Mouse (Mus musculus): ENCODE measurements around the gene Cpn2.

Cpn2 gene

DNA sequence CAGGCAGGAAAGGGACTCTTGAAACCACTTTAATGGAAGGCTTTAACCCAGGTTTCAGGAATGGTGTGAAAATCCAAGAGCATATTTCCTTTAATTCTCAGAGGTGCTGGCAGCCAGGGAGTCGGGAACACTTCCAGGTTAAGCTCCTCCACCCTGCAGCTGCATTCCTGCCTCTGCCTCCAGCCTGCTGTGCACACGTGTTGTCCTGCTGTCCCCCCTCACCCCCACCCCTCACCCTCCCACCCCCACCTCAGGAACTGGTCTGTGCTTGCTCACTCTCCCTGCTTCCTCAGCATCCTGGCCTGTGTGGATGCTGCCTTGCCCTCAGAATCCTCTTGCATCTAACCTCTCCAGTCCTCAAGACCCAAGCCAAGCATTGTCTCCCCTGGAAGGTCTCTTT is 25.7 kb downstream of the Cpn2 start:
- DNase-seq (ENCODE audit: low spot score in 2 of 2) = no peak

DNA sequence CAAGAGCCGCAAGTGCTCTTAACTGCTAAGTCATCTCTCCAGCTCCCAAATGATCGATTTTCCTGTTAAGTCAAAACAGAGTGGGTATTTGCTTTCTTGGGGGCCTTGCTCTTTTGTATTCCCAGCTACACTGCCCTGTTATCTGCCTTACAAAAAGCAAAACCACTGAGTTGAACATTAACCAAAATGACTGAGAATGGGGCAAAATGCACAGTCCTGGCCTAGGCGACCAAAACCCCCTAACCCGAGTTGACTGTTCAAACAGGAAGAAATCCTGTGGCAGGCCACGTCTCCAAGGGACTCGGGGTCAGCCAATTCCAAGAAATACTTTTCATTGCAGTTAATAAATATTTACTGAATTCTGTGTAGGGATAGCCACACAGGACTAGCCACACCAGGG is 28.5 kb downstream of the Cpn2 start:
- no peak for DNase-seq (ENCODE audit: low spot score in 2 of 2)

DNA sequence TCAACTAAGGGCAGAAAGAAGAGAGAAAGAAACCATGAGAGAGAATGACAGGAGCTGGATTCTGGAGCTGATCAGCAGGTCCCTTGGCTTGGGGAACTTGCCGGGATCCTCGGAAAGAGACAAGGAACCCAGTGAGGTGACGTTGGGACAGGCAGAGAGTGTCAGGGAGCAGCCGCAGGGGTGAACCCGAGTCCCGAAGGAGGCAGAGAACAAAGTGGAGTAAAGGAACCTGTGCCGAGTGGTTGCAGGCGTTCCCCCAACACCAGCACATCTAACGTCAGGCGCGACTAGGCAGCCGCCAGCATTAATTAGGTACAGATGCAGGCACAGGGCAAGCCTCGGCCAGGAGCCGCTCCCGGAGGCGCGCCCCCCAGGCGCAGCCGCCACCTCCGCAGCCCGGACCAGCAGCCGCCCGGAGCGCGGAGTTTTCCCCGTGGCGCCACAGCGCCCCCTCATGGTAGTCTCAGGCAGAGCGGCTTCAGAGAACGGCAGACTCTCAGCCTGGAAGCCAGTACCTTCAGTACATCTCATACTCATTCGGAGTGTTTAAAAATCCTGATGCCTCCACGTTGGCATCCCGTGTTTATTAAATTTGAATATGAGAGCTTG is 31.1 kb downstream of the Cpn2 start:
- peak in 1 of 2 experiments; percentile 79 for DNase-seq (ENCODE audit: low spot score in 2 of 2)

DNA sequence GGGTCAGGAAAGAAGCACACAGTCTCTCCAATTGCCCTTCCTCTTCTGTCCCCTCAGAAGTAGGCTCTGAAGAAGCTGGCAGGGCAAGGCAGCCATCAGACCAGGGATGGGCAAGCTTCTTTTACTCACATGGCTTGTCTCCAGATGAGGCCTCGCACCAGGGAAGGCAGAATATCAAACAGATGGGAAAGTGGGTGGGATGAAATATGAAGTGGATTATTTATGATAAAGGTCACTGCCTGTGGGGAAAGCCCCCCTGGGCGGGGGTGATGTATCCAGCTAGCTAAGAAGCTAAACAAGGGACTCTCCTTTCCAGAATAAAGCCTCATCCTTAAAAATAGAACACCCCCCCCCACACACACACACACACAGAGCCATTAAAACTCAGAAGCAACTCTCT is 31.7 kb downstream of the Cpn2 start:
- peak in 1 of 2 experiments; percentile 17 for DNase-seq (ENCODE audit: low spot score in 2 of 2)

GRCm38 (mm10) chr16:30234636-30235546 is 32.4 kb downstream of the Cpn2 start:
- DNase-seq (ENCODE audit: low spot score in 2 of 2) = no peak

- DNase-seq (ENCODE audit: low spot score in 2 of 2) = no peak
These were observed 33.2 kb downstream of the Cpn2 start for GRCm38 (mm10) chr16:30234077-30234476.

DNA sequence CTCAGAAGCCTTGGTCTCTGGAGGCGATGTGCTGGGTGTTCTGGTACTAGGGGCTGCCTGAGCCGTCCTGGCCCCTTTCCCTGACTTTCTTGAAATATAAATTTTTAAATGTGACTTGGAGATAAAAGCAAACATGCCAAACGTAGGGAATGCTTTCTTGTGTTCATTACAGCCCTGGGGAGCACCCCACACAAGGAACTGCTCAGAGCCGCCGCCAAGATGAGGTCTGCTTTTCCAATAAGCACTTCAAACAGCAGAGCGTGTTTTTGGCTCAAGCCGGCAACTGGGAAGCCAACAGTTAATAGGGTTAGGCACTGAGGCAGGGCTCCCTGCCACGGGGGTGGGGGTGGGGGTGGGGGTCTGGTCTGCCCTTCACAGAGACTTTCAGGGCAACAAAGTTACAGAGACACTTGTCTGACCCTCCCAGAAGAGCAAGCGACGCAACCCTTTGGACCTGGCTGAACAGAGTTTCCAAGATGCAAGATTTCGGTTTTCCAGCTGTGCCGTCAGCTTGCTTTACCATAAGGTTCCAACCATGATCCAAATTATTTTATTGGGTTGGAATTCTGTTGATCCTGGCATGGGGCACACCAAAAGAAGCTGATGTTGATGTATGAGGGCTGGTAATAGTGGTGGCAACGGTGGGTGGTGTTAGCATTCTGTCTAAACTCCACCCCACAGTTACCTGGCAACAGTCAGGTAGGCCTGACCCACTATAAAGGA is 35.3 kb downstream of the Cpn2 start:
- DNase-seq (ENCODE audit: low spot score in 2 of 2) = no peak

DNA sequence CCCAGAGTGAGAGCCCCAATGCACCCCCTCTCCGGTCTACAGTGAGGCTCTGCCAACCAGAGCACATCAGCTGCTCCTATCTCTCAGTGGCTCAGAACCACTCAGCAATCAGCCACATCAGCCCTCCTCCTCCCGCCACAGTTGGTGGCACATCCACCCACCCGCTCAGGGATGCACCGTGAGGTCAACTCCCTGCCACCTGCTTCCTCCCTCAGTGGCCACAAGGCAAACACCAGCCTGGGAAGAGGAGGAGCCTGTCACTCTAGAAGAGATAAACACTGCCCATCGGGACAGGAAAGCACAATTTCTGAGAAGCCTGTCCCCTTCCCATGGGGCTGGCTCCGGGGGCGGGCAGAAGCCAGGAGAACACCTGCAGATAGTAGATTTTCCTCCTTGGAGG is 39.9 kb downstream of the Cpn2 start:
- no peak for DNase-seq (ENCODE audit: low spot score in 2 of 2)

GRCm38 (mm10) chr16:30221161-30221782 is 46.0 kb downstream of the Cpn2 start:
- DNase-seq (ENCODE audit: low spot score in 2 of 2) = no peak

GRCm38 (mm10) chr16:30215811-30216210 is 51.5 kb downstream of the Cpn2 start:
- DNase-seq (ENCODE audit: low spot score in 2 of 2) = no peak

- no peak for DNase-seq (ENCODE audit: low spot score in 2 of 2)
These were observed 53.7 kb downstream of the Cpn2 start for GRCm38 (mm10) chr16:30213644-30214043.

DNA sequence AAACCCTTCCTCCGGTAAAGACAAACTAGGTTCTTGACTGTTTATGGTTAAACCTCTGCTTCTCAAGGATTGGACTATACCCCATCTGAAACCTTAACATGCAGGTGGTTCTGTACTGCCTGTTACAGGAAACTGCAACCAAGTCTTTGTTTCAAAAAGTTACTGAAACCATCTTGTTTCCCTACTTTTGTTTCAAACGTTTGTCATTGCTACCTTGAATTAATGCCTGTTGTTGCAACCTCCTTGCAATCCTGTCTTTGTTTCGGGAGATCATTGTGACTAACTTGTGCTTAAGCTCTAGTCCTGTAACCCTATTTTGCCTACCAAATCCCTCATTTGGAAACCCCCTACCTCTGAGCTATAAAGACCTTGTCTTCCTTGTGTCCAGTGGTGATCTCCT is 55.3 kb downstream of the Cpn2 start:
- DNase-seq (ENCODE audit: low spot score in 2 of 2) = no peak

DNA sequence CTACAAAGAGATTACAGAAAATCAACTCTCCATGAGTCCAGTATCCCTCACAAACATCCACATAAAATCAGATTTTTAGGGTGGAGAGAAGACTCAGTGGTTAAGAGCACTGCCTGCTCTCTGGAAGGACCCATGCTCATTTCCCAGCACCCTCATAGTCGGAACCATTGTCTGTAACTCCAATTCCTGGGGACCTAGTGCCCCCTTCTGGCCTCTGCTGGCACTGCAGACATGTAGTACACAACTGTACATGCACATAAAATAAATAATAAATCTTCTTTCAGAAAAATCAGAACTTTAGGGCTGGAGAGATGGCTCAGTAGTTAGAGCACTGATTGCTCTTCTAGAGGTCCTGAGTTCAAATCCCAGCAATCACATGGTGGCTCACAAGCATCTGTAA is 58.0 kb downstream of the Cpn2 start:
- DNase-seq (ENCODE audit: low spot score in 2 of 2) = no peak

DNA sequence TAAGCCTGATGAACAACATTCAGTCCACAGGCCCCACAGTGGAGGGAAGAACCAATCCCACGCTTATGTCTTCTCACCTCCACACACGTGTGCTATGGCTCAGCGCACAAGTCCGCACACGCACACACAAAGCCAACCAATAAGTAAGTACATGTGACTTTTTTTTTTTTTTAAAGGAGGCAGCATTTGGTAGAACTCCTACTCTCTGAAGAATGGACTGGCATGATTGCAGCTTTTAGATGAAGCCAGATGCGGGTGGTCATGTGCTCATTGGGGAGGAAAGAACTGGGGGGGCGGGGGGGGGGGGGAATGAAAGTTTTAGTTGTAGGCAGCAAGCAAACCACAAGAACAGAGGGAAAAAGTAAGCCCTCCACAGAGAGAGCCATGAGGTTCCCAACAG is 59.3 kb downstream of the Cpn2 start:
- DNase-seq (ENCODE audit: low spot score in 2 of 2) = no peak

DNA sequence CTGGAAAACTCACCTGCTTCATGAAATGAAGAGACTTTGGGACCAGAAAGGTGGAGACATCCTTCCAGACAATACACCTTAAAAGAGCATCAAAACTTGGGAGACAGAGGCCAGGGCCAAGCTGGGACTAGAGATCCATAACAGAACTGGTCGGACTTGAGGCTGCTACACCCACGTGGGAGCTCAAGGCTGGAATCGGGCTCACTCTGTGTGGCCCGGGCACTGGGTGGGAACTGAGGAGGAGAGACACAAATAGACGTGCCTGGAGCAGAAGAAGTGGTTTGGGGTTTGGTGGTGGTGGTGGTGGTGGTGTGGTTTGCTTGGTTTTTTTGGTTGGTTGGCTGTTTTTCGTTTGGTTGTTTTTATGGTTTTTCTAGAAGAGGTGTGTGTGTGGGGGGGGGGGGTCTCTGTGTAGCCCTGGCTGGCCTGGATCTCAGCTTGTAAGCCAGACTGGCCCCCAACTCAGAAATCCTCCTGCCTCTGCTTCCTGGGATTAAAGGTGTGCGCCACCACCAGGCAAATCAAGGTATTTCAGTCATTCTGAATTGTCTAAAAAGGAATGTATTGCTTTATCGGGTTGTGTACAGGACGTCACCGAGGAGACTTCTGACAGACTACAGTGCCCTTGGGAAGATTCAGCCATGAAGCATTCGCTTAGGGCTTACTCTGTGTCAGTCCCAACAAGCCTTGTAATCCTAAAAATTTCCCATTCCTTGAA is 60.0 kb downstream of the Cpn2 start:
- DNase-seq (ENCODE audit: low spot score in 2 of 2) = no peak
